Mouse (Mus musculus) hindbrain, embryonic 15.5 days (tissue): Measurements from ENCODE around the gene Olfr1434. TPM values are rescaled to one million over a fixed set of nuclear protein-coding genes. Genes with fewer than 3 reads are reported as not detected.
"Not testable (repeated sequence)": the region's sequence is repeated elsewhere in the genome, so short reads cannot be mapped to it uniquely, and the experiment has no call there.

Experiments used
- ATAC-seq: fragments of 200-750 bp; cut with Nextera tagmentation; 2 replicates; pipeline ENCODE4 v1.8.0; 2017; ENCODE audit warnings: low read depth, moderate number of reproducible peaks, moderate TSS enrichment; ENCODE audit not compliant: low FRiP score
- H3K27ac ChIP-seq: fragments of 300-500 bp; sonication (generic); replicated peaks from 2 replicates; pipeline ENCODE4 v1.5.1; 2015; ENCODE audit warnings: mild to moderate bottlenecking, inconsistent platforms
- H3K27me3 ChIP-seq: fragments of 300-500 bp; sonication (generic); 2 replicates; pipeline ENCODE4 v1.6.1; 2015; ENCODE audit warnings: control low read depth, inconsistent platforms
- H3K36me3 ChIP-seq: fragments of 300-500 bp; sonication (generic); 2 replicates; pipeline ENCODE4 v1.6.1; 2015; ENCODE audit warnings: control low read depth, inconsistent platforms
- H3K4me1 ChIP-seq: fragments of 300-500 bp; sonication (generic); replicated peaks from 2 replicates; pipeline ENCODE4 v1.6.1; 2015; ENCODE audit warnings: control low read depth, inconsistent platforms
- H3K4me2 ChIP-seq: fragments of 300-500 bp; sonication (generic); 2 replicates; pipeline ENCODE4 v1.6.1; 2015; ENCODE audit warnings: moderate library complexity, mild to moderate bottlenecking, inconsistent platforms
- H3K4me3 ChIP-seq: fragments of 300-500 bp; sonication (generic); 2 replicates; pipeline ENCODE4 v1.5.1; 2015; ENCODE audit warnings: mild to moderate bottlenecking, inconsistent platforms
- H3K9ac ChIP-seq: fragments of 300-500 bp; sonication (generic); 2 replicates; pipeline ENCODE4 v1.6.1; 2015; ENCODE audit warnings: inconsistent platforms
- H3K9me3 ChIP-seq: fragments of 300-500 bp; sonication (generic); 2 replicates; pipeline ENCODE4 v1.6.1; 2016; ENCODE audit warnings: control low read depth, inconsistent platforms
- WGBS: fragments of 180-500 bp; shearing (Covaris S2); methylation state at CpG from one replicate; pipeline ENCODE4 v1.1.7; 2015; 5-methylcytosine and 5-hydroxymethylcytosine counted together
- polyA plus RNA-seq: library from polyadenylated mRNA; unstranded; fragments of >200 nt; fragmentation: Nextera tagmentation; extraction: Ambion mirVana; gene quantifications from 2 replicates; pipeline ENCODE4 v1.2.1, GENCODE M21; 2015

The Olfr1434 gene
- polyA plus RNA-seq, result not detected in 2 replicates

- no peak for ATAC-seq
- WGBS, result 75% methylated on average over 2 of the region's 2 CpGs
- no peak within 1 kb of the TSS for H3K27ac ChIP-seq
- H3K27me3 ChIP-seq, result no peaks in the 10 kb centered on the region
- no peak within 1 kb of the TSS for H3K4me2 ChIP-seq
- no peaks in the 10 kb centered on the region for H3K9me3 ChIP-seq
- H3K9ac ChIP-seq, result no peak within 1 kb of the TSS
- H3K4me3 ChIP-seq, result no peak within 1 kb of the TSS
- H3K36me3 ChIP-seq, result no peaks in the 10 kb centered on the region
- no peaks in the 10 kb centered on the region for H3K4me1 ChIP-seq
These were observed at the start of gene Olfr1434 for GRCm38 (mm10) chr19:12279554-12279953. Gene Olfr1434 (plus strand): TSS chr19:12279854.

- not testable (repeated sequence) for ATAC-seq, H3K9ac ChIP-seq, H3K27ac ChIP-seq, H3K27me3 ChIP-seq, H3K4me1 ChIP-seq, H3K9me3 ChIP-seq, H3K4me2 ChIP-seq, H3K4me3 ChIP-seq, H3K36me3 ChIP-seq
These were observed 47.2 kb upstream of the Olfr1434 start, which contains the start of gene Olfr1432 for GRCm38 (mm10) chr19:12232496-12232895. Gene Olfr1432 (minus strand): TSS chr19:12232596.

- Histone ChIP-seq H3K27ac (no peak within 1 kb of the TSS), H3K9ac (no peak within 1 kb of the TSS), H3K36me3 (no peaks in the 10 kb centered on the region), H3K27me3 (no peaks in the 10 kb centered on the region), H3K4me1 (no peaks in the 10 kb centered on the region), H3K9me3 (no peaks in the 10 kb centered on the region), H3K4me3 (no peak within 1 kb of the TSS), H3K4me2 (no peak within 1 kb of the TSS)
- no peak for ATAC-seq
- WGBS, result 91% methylated on average over 1 of the region's 1 CpGs
These were observed 38.1 kb upstream of the Olfr1434 start, which contains the start of gene Olfr262 for GRCm38 (mm10) chr19:12241559-12241958. Gene Olfr262 (minus strand): TSS chr19:12241659.

GRCm38 (mm10) chr19:12260732-12261131 lies 18.9 kb upstream of the Olfr1434 start, which contains the start of gene Olfr235:
Gene Olfr235 (plus strand): TSS chr19:12261032.
- no peaks in the 10 kb centered on the region for H3K4me1 ChIP-seq
- H3K9me3 ChIP-seq, result no peaks in the 10 kb centered on the region
- WGBS, result 72% methylated on average over 1 of the region's 1 CpGs
- H3K4me2 ChIP-seq, result no peak within 1 kb of the TSS
- no peak within 1 kb of the TSS for H3K27ac ChIP-seq
- H3K27me3 ChIP-seq, result no peaks in the 10 kb centered on the region
- ATAC-seq, result no peak
- H3K36me3 ChIP-seq, result no peaks in the 10 kb centered on the region
- H3K9ac ChIP-seq, result no peak within 1 kb of the TSS
- no peak within 1 kb of the TSS for H3K4me3 ChIP-seq

- Histone ChIP-seq H3K9me3 (no peaks in the 10 kb centered on the region), H3K4me2 (no peak overlapping the region), H3K4me3 (no peak overlapping the region), H3K27ac (no peak overlapping the region), H3K4me1 (no peaks in the 10 kb centered on the region), H3K36me3 (no peaks in the 10 kb centered on the region), H3K9ac (no peak overlapping the region), H3K27me3 (no peaks in the 10 kb centered on the region)
- ATAC-seq, result no peak
These were observed 13.3 kb downstream of the Olfr1434 start for GRCm38 (mm10) chr19:12292979-12293378.

- H3K27me3 ChIP-seq, ATAC-seq, H3K27ac ChIP-seq, H3K4me1 ChIP-seq, H3K9ac ChIP-seq, H3K4me2 ChIP-seq, H3K36me3 ChIP-seq, H3K4me3 ChIP-seq, H3K9me3 ChIP-seq: not testable (repeated sequence)
- 81% methylated on average over 1 of the region's 1 CpGs for WGBS
These were observed 19.4 kb downstream of the Olfr1434 start, which contains the start of gene Olfr1436 for GRCm38 (mm10) chr19:12299030-12299429. Gene Olfr1436 (minus strand): TSS chr19:12299130.

GRCm38 (mm10) chr19:12325001-12325400 lies 45.3 kb downstream of the Olfr1434 start, which contains the start of gene Olfr1437:
Gene Olfr1437 (minus strand): TSS chr19:12325101.
- no peak within 1 kb of the TSS for H3K9ac ChIP-seq
- WGBS, result 82% methylated on average over 2 of the region's 2 CpGs
- ATAC-seq, result no peak
- H3K27ac ChIP-seq, result no peak within 1 kb of the TSS
- H3K4me3 ChIP-seq, result no peak within 1 kb of the TSS
- H3K4me2 ChIP-seq, result no peak within 1 kb of the TSS
- H3K27me3 ChIP-seq, result no peaks in the 10 kb centered on the region
- H3K36me3 ChIP-seq, result no peaks in the 10 kb centered on the region
- H3K4me1 ChIP-seq, result no peaks in the 10 kb centered on the region
- H3K9me3 ChIP-seq, result no peaks in the 10 kb centered on the region

Other genes starting within 250 kb of the Olfr1434 start
- not detected in 2 replicates for gene Olfr1423, start 238.5 kb upstream of the Olfr1434 start, polyA plus RNA-seq
- not detected in 2 replicates for gene Olfr1424, start 217.2 kb upstream of the Olfr1434 start, polyA plus RNA-seq
- not detected in 2 replicates for gene Olfr1425, start 202.1 kb upstream of the Olfr1434 start, polyA plus RNA-seq
- gene Olfr1426, start 187.8 kb upstream of the Olfr1434 start, polyA plus RNA-seq, result not detected in 2 replicates
- gene Olfr1427, start 176.5 kb upstream of the Olfr1434 start, polyA plus RNA-seq, result not detected in 2 replicates
- gene Olfr1428, start 164.0 kb upstream of the Olfr1434 start, polyA plus RNA-seq, result not detected in 2 replicates
- gene Olfr76, start 156.7 kb upstream of the Olfr1434 start, polyA plus RNA-seq, result not detected in 2 replicates
- gene Olfr1555-ps1, start 109.7 kb upstream of the Olfr1434 start, polyA plus RNA-seq, result not detected in 2 replicates
- gene Olfr1431, start 79.2 kb upstream of the Olfr1434 start, polyA plus RNA-seq, result not detected in 2 replicates
- not detected in 2 replicates for gene Olfr1432, start 47.3 kb upstream of the Olfr1434 start, polyA plus RNA-seq
- gene Olfr262, start 38.2 kb upstream of the Olfr1434 start, polyA plus RNA-seq, result not detected in 2 replicates
- gene Olfr235, start 18.8 kb upstream of the Olfr1434 start, polyA plus RNA-seq, result not detected in 2 replicates
- gene Olfr1436, start 19.3 kb downstream of the Olfr1434 start, polyA plus RNA-seq, result not detected in 2 replicates
- gene Olfr1437, start 45.2 kb downstream of the Olfr1434 start, polyA plus RNA-seq, result not detected in 2 replicates
- gene Olfr1438-ps1, start 56.1 kb downstream of the Olfr1434 start, polyA plus RNA-seq, result not detected in 2 replicates
- gene Olfr1440, start 107.4 kb downstream of the Olfr1434 start, polyA plus RNA-seq, result not detected in 2 replicates
- gene Olfr1441, start 137.6 kb downstream of the Olfr1434 start, polyA plus RNA-seq, result not detected in 2 replicates
- gene Pfpl, start 148.1 kb downstream of the Olfr1434 start, polyA plus RNA-seq, result not detected in 2 replicates
- 0.61 and 0.88 TPM in 2 replicates for gene Mpeg1, start 180.9 kb downstream of the Olfr1434 start, polyA plus RNA-seq
- 40.0 and 42.2 TPM in 2 replicates for gene Dtx4, start 221.6 kb downstream of the Olfr1434 start, polyA plus RNA-seq